Mouse (Mus musculus) ES-Bruce4 (cell line): ENCODE data around the gene Atl3. TPM values are rescaled to one million over a fixed set of nuclear protein-coding genes. Genes with fewer than 3 reads are reported as not detected.
A peak's percentile ranks its signal among the peaks of the same experiment; 100 is the strongest.
"Not testable (repeated sequence)": the region's sequence is repeated elsewhere in the genome, so short reads cannot be mapped to it uniquely, and the experiment has no call there.

ENCODE experiments used
- H3K27ac ChIP-seq: 2 replicates; pipeline ENCODE4 v1.5.1; 2012; ENCODE audit warnings: low read length, inconsistent platforms; ENCODE audit not compliant: insufficient read depth
- H3K27me3 ChIP-seq: 2 replicates; pipeline ENCODE4 v1.6.1; 2012; ENCODE audit warnings: mild to moderate bottlenecking, low read length, inconsistent platforms; ENCODE audit not compliant: control insufficient read depth, poor library complexity, insufficient read depth, severe bottlenecking
- H3K36me3 ChIP-seq: 2 replicates; pipeline ENCODE4 v1.6.1; 2012; ENCODE audit warnings: inconsistent platforms, mild to moderate bottlenecking, low read length, moderate library complexity; ENCODE audit not compliant: control insufficient read depth, poor library complexity, insufficient read depth, severe bottlenecking
- H3K4me1 ChIP-seq: one replicate; pipeline ENCODE4 v1.8.1; 2011; ENCODE audit warnings: low read length; ENCODE audit not compliant: control insufficient read depth, insufficient read depth
- H3K4me3 ChIP-seq: 2 replicates; pipeline ENCODE4 v1.5.1; 2011; ENCODE audit warnings: low read depth, mild to moderate bottlenecking, low read length
- H3K9ac ChIP-seq: 2 replicates; pipeline ENCODE4 v1.6.1; 2012; ENCODE audit warnings: low read depth, mild to moderate bottlenecking, inconsistent platforms; ENCODE audit not compliant: poor library complexity, severe bottlenecking
- H3K9me3 ChIP-seq: replicated peaks from 2 replicates; pipeline ENCODE4 v1.6.1; 2012; ENCODE audit warnings: mild to moderate bottlenecking, low read length, inconsistent platforms; ENCODE audit not compliant: control insufficient read depth, poor library complexity, insufficient read depth, severe bottlenecking
- CTCF ChIP-seq: IDR thresholded peaks from one replicate; pipeline ENCODE4 v1.8.1; 2011; ENCODE audit warnings: low read depth, low read length
- EP300 ChIP-seq: IDR thresholded peaks from 2 replicates; pipeline ENCODE4 v1.6.1; 2011; ENCODE audit warnings: low read depth, low read length; ENCODE audit not compliant: insufficient read depth
- POLR2A ChIP-seq: IDR thresholded peaks from one replicate; pipeline ENCODE4 v1.8.1; 2011; ENCODE audit warnings: low read length; ENCODE audit not compliant: insufficient read depth
- polyA plus RNA-seq: library from polyadenylated mRNA; stranded (reverse); fragments of >200 nt; gene quantifications from 2 replicates; pipeline ENCODE4 v1.2.4, GENCODE M21; 2011; ENCODE audit warnings: low read depth; ENCODE audit not compliant: missing spikeins, insufficient read depth, insufficient read length

Atl3 gene
- polyA plus RNA-seq, 1 experiment = 53.5 TPM

- H3K36me3 ChIP-seq = no peaks in the 10 kb centered on the region
- H3K27me3 ChIP-seq = no peaks in the 10 kb centered on the region
- peaks cover 1% of the 10 kb centered on the region for H3K4me1 ChIP-seq
- peak overlapping the region; percentile 53; the same call in 1 of the 2 replicates for H3K4me3 ChIP-seq
- TF ChIP-seq POLR2A (no peak), EP300 (no peak), CTCF (no peak)
- H3K9me3 ChIP-seq = no peaks in the 10 kb centered on the region
- H3K9ac ChIP-seq = peak overlapping the region; percentile 88
- peak overlapping the region; percentile 92 for H3K27ac ChIP-seq
These were observed 1.6 kb downstream of the Atl3 start for GRCm38 (mm10) chr19:7495221-7496038.

- H3K4me1 ChIP-seq, H3K27ac ChIP-seq, H3K36me3 ChIP-seq, H3K9me3 ChIP-seq, H3K4me3 ChIP-seq, H3K27me3 ChIP-seq: not testable (repeated sequence)
- H3K9ac ChIP-seq = peak overlapping the region; percentile 88; the same call in 1 of the 2 replicates
These were observed 2.2 kb downstream of the Atl3 start for GRCm38 (mm10) chr19:7496070-7496469.

DNA sequence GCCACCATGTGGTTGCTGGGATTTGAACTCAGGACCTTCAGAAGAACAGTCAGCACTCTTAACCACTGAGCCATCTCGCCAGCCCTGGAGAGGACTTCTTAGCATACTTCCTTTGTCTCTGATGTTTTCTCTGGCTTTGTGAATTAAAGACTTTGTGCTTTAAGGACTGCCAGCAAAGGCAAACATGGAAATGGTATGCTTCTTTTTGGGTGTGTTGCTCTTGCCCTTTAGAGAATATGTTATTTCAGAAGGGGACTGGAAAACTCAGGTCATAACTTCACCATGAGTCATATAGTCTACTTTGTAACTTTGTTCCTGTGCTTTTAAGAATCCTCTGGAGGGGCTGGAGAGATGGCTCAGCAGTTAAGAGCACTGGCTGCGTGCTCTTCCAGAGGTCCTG lies 5.0 kb downstream of the Atl3 start:
- no peak overlapping the region for H3K27ac ChIP-seq
- H3K9ac ChIP-seq = no peak overlapping the region
- peaks cover 1% of the 10 kb centered on the region for H3K4me1 ChIP-seq
- H3K36me3 ChIP-seq = no peaks in the 10 kb centered on the region
- H3K27me3 ChIP-seq = no peaks in the 10 kb centered on the region
- H3K9me3 ChIP-seq = no peaks in the 10 kb centered on the region
- TF ChIP-seq EP300 (no peak), CTCF (no peak), POLR2A (no peak)
- no peak overlapping the region for H3K4me3 ChIP-seq

- Histone ChIP-seq H3K4me1 (peaks cover 1% of the 10 kb centered on the region), H3K9me3 (no peaks in the 10 kb centered on the region), H3K27me3 (no peaks in the 10 kb centered on the region), H3K27ac (no peak overlapping the region), H3K4me3 (no peak overlapping the region), H3K9ac (no peak overlapping the region), H3K36me3 (no peaks in the 10 kb centered on the region)
- no peak for TF ChIP-seq EP300
- TF ChIP-seq CTCF = no peak
- TF ChIP-seq POLR2A = no peak
These were observed 6.9 kb downstream of the Atl3 start for GRCm38 (mm10) chr19:7500701-7501100.

GRCm38 (mm10) chr19:7502432-7502831 lies 8.6 kb downstream of the Atl3 start:
- Histone ChIP-seq H3K27me3 (no peaks in the 10 kb centered on the region), H3K4me1 (peaks cover 1% of the 10 kb centered on the region), H3K27ac (no peak overlapping the region), H3K36me3 (no peaks in the 10 kb centered on the region), H3K9me3 (no peaks in the 10 kb centered on the region), H3K4me3 (no peak overlapping the region), H3K9ac (no peak overlapping the region)
- TF ChIP-seq POLR2A (no peak), CTCF (no peak), EP300 (no peak)

DNA sequence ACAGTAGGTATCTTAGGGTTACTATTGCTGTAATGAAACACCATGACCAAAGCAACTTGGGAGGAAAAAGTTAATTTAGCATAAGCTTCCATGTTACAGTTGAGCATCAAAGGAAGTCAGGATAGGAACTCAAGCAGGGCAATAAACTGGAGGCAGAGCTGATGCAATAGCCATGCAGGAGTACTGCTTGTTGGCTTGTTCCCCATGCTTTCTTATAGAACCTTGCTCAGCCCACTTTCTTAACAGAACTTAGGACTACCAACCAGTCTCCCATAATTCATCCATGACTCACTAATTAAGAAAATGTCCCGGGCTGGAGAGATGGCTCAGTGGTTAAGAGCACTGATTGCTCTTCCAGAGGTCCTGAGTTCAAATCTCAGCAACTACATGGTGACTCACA lies 12.5 kb downstream of the Atl3 start:
- H3K9me3 ChIP-seq = no peaks in the 10 kb centered on the region
- H3K27ac ChIP-seq = no peak overlapping the region
- H3K9ac ChIP-seq = no peak overlapping the region
- H3K36me3 ChIP-seq = peaks cover 7% of the 10 kb centered on the region
- no peak for TF ChIP-seq EP300
- TF ChIP-seq POLR2A = no peak
- no peak for TF ChIP-seq CTCF
- no peak overlapping the region for H3K4me3 ChIP-seq
- H3K4me1 ChIP-seq = no peaks in the 10 kb centered on the region
- H3K27me3 ChIP-seq = no peaks in the 10 kb centered on the region
